Mouse (Mus musculus): ENCODE measurements at regions not wholly inside any gene's neighbourhood (a gene's known extent, or its start where the extent isn't known, plus 50 kb on each side); places are given as distances from the start of the nearest gene placed in this dataset.
A peak's percentile ranks its signal among the peaks of the same experiment; 100 is the strongest.

DNA sequence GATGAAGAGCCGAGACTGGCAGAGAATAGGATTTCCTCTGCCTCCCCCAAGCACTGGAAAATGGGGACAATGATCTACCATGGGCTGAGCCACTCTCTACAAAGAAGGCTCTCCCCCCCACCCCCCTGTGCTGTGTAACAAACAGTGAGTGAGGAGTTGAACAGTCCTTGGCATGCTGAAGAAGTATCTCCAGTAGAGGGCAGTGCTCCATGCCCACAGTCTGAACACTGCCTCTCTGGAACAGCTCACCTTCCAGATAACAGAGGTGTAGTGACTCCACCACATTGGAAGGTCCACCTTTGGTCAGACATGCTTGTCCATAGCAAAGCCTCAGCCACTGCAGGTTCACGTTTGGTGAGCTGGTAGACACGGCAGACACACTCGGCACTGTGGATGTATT, 85.2 kb upstream of the Bach2 start:
- peak; percentile 22 for DNase-seq (ENCODE audit: low spot score)

DNA sequence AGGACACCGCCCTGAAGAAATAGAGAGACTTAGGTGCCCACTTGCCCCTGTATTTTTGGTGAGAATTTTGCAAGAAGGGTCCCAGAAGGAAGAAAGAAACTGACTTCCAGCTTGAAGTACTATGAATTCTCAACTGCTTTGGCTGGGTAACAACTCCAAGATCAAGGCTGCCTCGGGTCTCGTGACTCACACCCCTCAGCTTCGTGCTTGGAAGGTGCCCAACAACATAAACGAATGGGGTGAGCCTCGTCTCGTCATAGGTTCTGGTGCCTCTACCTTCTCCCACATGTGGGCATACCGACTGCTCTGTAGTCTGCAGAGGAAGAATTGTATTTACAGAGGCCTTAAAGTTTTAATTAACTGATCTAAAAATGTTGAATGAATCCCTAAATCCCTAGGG, 81.6 kb upstream of the Bach2 start:
- DNase-seq (ENCODE audit: low spot score): no peak

DNA sequence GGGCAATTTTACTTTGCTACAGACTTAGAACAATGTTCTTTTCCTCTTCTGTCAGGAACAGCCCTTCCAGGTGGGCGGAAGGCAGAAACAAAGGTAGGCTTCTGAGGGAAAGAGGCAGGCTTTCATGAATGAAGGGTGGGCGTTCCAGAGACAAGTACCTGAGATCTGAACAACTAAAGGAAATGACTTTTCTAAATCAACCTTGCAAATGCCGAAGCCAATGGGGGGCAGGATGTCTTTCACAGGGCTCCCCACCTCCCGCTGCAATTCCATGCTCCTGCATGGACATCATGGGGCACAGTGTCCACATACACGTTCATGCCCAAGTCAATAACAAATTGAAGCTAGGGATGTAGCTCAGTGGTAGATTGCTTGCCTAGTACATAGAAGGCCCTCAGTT, 80.2 kb upstream of the Bach2 start:
- no peak for DNase-seq (ENCODE audit: low spot score)

DNA sequence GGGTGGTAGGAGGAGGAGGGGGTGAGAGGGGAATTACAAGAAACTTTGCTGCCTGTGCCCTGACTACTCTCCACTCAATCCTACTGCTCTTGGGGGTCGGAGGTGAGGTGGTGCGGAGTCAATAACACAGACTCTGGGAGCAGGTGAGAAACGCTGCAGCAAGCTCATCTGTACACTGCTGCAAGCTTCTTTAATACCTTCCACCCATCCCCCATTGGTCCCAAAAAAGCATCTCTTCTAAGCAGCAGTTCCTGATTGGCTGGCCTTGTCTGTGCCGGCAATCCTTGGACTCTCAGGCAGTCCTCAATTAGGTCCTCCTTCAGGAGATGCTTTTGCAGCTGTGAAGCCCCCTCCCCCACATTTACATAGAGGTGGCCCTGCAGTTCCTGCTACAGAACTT, 79.7 kb upstream of the Bach2 start:
- no peak for DNase-seq (ENCODE audit: low spot score)

DNA sequence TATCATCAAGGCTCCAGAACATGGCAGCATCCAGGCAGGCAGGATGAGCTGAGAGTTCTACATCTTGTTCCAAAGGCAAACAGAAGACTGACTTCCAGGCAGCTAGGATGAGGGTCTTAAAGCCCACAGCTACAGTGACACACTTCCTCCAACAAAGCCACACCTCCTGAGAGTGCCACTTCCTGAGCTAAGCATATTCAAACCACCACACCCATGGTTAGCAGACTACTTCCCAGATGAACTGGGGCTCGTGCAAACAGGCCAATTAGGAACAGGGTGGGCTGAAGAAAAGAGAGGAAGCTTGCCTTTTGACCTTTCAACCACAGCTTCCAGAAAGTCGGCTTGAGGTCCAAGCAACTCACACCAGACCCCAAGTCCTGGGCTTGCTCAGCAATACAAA, 77.8 kb upstream of the Bach2 start:
- no peak for DNase-seq (ENCODE audit: low spot score)

DNA sequence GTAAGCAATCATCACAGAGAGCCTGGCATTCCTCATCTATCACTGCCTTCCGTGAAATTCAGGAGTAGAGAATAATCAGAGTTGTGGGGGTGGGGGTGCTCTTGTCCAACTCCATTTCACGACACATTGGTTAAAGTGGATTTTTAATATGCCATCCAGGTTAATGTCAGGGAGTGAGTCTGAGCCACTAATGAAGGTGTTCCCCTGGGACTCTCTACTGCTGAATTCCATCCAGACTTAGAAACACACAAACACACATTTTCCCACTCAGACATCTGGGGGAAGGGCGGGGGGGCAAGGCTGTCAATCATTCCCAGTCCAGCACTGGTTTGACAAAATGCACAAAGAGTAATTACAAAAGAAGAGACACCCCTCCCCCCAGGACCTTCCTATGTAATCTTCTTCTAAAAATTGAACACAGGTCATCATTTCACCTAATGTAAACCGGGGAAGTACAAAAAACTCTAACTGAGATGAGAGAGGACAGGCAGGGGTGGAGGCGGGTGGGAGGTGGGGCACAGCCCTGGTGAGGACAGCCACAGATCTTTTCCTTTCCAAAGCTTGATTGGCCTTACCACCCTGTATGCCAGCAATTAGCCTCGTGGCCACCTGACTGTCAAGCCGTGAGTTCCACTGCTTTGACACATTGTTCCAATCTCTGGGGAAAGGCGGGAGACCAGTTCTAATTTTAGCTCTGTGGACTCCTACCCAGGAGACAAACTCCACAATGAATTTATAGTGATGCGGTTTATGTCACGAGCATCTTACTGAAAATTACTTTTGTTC, 76.5 kb upstream of the Bach2 start:
- DNase-seq (ENCODE audit: low spot score): no peak

DNA sequence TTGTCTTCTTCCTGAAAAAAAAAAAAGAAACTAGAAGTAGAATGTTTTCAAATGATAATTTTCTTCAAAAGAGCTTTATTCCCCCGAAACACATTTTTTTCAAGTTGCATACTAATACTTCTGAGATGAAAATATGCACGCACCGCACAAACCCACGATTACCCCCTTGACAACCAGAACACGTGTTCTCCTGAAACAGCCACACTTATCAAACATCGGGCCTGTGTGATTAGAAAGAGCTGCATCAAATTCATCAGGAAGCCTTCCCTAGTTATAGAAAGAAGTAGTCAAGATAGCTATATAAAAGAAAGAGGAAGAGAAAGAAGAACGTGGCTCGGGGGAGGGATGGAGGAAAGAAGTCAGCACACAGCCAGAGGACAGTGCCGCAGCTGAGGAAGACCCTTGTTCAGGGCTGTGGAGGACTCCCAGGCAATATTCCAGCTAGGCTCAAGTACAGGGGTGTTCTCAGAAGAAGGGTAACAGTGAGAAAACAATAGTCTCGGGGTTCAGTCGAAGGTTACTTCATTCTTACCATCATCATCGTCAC, 75.8 kb upstream of the Bach2 start:
- DNase-seq (ENCODE audit: low spot score): no peak

DNA sequence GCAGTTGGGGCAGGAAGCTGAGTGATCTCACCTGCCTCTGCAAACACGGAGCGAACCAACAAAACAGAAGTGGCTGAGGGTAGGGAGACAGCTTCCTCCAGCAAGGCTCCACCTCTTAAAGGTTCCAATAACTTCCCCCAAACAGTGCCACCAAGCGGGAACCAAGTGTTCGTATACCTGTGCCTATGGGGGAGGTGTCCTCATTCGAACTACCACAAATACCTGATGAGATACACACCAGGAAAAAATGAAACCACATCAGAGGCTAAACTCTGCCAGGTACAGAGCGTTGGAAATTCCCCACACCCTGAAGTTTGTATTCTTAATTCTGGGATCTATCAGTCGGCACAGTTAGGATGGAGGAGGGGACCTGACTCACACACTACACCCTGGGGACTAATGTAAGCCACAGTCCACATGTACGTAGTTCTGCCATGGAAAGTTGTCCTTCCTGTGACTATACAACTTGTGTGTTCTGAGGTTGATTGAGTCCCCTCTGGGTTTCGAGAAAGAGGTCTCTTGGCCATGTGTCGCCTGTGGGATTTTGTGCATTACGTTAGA, 74.4 kb upstream of the Bach2 start:
- DNase-seq (ENCODE audit: low spot score): no peak

DNA sequence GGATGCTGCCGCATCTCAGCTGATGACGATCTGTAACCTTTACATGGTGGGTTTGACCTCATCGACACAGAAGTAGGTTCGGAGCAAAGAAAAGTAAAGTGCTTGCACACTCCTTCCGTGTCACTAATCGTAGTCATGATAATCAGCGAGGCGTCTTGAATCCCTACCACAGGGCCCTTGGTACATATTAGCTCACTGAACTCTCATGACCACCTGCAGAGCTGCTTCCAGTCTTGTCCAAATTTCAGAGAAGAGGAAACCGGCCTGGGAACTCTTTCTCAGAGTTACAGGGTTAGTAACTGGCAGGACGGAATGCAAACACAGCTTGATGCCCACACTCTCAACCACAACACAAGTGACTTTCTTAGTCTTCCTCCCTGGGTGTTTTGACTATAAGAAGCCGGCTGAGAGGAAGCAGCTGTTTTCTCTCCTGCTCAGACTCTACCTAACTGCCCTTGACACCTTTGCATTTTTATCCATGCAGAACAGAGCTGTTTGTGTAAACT, 73.8 kb upstream of the Bach2 start:
- DNase-seq (ENCODE audit: low spot score): no peak

DNA sequence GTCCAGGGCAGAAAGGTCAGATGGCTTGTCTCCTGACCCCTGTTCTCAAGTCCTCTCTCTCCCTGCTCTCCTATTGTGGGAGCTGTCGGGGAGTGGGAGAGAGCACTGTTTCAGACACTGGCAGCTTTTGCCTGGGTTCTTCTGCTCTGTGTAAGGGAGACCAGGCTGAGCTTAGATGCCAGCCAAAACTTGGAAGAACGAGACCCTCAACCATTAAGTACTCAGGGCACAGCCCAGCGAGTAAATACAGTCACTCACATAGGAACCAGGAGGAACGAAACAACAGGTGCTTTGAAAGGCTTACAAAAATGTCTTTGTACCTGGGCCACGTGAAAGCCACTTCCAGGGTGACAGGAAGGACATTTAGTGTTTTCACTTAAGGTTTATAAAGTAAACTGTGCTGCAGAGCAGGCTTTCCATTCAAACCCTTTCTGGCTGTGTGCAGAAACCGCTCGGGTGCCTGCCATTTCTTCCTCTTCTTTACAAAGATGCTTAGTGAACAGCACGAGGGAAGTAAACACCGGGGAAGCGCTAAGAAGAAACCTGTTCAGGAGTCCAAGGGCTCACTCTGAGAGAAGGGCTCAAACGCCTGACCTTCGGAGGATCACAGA, 72.6 kb upstream of the Bach2 start:
- DNase-seq (ENCODE audit: low spot score): no peak

DNA sequence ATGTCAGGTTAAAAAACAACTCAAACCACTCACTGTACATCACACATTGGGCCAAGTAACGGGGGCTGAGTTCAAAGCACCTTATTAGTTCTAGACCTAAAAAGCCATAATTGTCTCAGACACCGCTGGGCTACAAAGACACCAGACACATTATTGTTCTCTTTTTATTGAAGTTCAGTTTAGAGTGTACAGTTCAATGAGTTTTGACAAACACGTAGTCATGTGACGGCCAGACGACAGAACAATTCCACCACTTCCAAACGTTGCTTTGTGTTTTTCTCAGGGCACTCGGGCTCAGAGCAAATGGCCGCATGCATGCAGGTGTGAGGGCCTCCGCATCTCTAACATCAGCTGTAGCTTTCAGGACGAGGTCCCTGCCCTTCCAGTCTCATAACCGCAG, 71.5 kb upstream of the Bach2 start:
- no peak for DNase-seq (ENCODE audit: low spot score)

DNA sequence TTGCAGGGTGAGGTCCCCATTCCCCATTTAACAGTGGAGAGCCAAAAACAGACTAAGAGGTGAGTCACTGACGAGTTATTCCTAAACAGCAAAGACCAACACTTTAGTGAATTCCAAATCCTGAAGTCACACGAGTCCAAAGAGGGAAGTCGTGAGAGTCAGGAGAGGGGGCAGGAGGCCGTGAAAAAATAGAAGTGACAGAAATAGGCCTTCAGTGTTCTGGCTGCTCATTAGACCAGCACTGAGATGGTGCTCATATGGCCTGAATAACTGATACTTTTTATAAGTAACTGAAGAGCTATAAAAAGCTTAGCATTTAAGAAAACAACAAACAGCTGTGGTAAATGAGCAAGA, 68.5 kb upstream of the Bach2 start:
- DNase-seq (ENCODE audit: low spot score): no peak

DNA sequence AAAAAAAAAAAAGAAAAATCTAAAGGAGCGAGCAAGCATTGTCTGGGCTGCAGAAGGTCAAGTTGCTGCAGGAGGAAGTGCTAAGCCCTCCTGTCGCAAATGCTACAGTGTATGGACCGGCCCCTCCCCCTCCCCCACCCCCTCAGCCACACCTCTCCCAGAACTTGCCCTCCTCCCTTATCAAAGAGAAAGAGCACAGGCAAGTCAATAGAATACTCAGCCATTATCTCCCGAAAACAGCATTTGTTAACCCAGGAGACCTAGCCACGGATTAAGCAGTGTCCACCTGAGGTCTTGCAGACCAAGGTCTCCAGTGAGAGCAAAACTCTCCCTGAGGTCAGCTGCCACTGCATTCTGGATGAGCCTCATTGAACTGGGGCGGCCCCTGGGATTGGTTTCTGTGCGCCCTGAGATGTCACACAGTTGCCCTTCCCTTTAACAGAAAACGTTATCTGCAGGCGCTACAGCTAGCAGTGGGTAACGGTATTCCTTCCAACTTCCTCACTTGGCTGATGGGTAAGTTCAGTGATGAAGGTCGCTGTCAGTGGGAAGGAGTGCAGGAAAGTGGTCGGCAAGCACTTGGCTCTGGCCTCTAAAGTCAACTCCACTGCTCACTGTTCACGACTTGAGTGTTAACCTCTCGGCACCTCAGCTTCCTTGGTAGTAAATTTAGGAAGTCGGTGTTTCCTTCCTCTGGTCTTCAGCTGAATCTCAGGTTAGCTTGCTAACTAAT, 68.0 kb upstream of the Bach2 start:
- DNase-seq (ENCODE audit: low spot score): peak; percentile 17

DNA sequence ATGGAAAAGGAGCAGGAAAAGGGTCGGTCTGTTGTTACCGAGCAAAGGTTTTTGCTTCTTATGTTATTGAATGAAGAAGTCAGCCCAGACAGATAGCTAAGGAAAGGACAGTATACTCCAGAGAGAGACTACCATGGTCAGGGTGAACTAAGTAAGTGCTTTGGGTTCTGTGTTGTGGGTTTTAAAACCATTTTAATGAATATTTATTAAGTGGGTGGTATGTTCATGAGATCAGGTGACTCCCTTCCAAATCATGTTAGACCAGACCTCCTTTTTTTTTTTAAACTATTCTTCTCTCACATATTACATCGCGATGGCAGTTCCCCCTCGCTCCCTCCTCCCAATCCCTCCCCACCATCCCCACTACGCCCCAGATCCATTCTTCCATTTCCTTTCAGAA, 67.3 kb upstream of the Bach2 start:
- DNase-seq (ENCODE audit: low spot score): no peak

DNA sequence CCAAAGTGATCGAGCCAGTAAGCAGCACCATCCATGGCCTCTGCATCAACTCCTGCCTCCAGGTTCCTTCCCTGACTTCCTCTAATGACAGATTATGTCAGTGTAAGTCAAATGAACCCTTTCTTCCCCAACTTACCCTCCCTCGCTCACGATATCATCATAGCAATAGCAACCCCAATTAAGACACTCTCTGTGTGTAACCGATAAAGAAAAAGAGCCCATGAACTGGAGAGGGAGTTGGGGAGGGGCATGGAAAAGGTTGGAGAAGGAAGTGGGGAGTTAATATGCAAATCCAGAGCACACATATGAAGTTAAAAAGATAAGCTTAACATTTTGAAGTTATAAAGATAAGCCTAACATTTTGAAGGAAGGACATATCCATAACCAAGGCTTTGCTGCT, 65.6 kb upstream of the Bach2 start:
- DNase-seq (ENCODE audit: low spot score): no peak

DNA sequence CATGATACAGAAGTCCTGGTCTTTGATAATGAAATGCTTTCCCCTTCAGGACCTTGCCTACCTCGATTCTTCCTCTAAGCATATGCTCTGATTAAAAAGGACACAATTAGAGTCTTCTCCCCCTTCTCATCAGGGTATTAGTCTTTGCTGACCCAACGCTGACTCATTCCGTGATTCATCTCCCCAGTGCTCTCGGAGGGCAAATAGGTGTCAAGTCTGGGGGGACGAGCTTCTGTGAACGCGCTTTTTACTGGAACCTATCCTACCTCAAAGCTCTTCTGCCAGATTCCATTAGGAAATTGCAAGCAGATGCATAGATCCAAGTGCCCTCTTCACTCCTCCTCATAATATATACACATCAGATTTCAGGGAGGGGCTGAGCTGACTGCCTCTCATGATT, 63.8 kb upstream of the Bach2 start:
- DNase-seq (ENCODE audit: low spot score): no peak

DNA sequence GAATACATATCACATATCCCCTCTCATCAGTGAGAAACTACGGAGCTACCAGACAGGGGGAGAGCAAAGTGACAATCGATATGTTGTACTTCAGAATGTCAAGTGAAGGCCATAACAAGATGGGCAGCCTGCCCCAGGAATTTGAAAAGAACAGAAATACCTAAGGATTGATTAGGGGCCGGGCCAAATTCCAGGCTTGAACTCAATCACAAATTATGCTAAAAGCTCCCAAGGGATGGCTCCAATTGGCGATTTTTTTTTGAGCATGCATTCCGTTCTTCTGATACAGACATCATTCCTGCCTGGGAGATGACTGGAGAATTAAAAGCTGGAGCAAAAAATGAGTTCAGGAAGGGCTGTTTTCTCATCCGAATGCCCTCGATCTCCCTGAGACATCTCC, 63.4 kb upstream of the Bach2 start:
- DNase-seq (ENCODE audit: low spot score): no peak

DNA sequence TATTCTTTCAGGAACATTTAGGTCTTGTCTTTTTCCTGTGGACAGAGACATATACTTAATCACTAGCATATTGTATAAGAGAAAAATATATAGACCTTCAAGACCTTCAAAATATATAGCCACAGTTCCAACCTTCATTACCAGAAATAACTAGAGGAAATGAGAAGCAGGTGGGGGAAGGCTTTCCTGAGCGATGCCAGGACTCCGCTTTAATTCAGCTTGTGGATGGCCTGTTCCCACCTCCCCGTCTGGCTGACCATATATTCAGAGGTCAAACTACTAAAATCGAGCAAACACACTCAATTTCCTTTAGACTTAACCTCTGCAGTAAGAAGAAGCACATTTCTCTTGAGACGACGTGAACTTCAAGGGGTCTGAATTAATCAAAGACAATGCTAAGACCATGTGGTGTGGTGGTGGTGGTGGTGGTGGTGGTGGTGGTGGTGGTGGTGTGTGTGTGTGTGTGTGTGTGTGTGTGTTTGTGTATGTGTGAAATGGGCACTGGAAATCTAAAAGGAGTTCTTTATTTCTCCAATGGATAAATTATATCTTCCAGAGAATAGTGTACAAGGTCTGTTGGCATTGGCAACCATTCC, 62.7 kb upstream of the Bach2 start:
- no peak for DNase-seq (ENCODE audit: low spot score)

DNA sequence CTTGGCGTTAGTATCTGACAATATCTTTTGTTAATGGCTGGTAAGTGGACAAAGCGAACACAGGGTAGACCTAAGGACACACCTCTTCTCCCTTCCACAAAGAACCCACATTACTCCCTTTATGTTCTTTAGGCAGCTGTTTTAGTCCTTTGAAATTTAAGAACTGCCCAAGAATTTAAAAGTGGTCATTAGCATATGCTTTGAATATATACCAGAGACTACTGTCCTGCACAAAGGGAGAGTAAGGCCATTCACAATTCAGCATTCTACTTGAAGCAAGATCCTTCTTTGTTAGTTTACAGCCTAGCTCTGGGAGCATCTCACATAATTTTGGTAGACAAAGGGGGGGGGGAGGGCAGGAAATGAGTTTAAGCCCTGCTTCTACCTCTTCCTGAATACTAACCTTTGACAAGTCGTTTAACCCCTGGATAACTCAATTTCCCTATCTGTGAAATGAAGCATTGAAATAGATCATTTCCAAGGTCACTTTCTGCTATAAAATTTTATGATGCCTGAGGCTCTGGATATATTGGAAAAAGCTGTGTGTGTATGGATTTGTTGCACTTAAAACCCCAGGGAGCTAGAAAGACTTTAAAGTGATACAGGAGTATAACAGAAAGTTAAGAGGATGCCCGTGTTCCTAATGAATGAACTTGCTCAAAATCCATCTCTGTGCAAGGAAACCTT, 62.0 kb upstream of the Bach2 start:
- no peak for DNase-seq (ENCODE audit: low spot score)

DNA sequence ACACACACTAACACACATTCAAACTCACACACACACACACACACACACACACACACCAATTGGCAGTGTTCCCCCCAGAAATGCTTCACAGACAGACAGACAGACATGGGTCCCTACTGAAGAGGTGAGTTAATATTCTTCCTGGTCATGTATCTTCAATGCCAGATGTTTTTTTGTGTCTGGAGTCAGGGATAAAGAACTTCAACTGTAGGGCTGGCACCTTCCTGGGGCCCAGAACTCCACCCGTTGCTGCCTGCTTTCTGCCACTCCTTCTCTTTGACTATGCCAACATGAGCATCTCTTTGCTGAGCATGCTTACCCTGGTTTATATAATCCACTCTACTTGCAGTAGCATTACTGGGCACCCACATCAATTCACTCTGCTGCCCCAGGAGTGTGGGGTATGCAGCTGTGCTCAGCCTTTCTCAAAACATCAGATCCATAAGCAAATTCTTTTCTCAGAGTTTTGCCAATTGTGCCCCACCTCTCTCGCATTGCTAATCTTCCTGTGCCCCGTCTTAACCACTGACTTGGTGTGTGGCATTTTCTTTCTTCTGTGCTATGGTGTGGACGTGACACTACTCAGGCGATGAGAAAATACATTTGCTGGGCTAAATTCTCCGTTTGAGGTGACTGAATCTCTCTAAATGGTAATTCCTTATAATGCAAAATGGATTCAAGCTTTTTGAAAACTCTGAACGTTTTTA, 60.5 kb upstream of the Bach2 start:
- no peak for DNase-seq (ENCODE audit: low spot score)

DNA sequence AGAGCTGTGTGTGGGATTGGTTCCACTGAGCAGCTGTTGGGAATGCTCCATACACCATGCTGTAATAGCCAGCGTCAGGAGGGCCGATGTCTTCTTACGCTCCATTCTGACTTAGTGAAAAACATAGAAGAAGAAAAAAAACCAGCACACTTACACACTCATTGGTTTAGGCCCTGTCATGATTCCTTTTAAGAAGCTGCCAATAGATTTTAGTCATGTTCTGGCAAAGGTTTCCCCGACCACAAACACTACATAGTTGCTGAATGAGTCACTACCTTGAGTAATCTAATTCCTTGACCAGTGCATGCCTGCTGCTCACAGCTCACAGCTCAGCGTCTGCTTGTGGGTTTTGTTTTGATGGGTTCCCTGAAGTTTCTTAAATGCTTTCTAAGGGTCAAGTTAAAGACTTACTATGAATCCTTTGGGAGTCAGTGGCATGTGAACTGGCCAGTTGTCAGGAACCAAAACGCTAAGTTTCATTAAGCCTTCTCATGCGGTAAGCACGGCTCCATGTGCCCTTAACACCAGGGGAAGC, 58.8 kb upstream of the Bach2 start:
- DNase-seq (ENCODE audit: low spot score): peak; percentile 60

Measured in yolk sac, embryonic 10.5 days (tissue).